Mouse (Mus musculus) forebrain, embryonic 10.5 days (tissue): ENCODE data around the gene C1qtnf6. TPM values are rescaled to one million over a fixed set of nuclear protein-coding genes. Genes with fewer than 3 reads are reported as not detected.

ENCODE experiments used
- DNase-seq: peaks from one replicate; pipeline ENCODE4 v3.0.0-alpha.2; 2017; ENCODE audit warnings: low spot score; ENCODE audit errors: extremely low spot score
- H3K27ac ChIP-seq: fragments of 300-500 bp; sonication (generic); 2 replicates; pipeline ENCODE4 v1.5.1; 2016; ENCODE audit warnings: mild to moderate bottlenecking
- H3K27me3 ChIP-seq: fragments of 300-500 bp; sonication (generic); 2 replicates; pipeline ENCODE4 v1.6.1; 2016; ENCODE audit warnings: mild to moderate bottlenecking; ENCODE audit not compliant: poor library complexity, severe bottlenecking
- H3K36me3 ChIP-seq: fragments of 300-500 bp; sonication (generic); replicated peaks from 2 replicates; pipeline ENCODE4 v1.6.1; 2016; ENCODE audit warnings: mild to moderate bottlenecking, moderate library complexity
- H3K4me1 ChIP-seq: fragments of 300-500 bp; sonication (generic); 2 replicates; pipeline ENCODE4 v1.6.1; 2016
- H3K4me3 ChIP-seq: fragments of 300-500 bp; sonication (generic); 2 replicates; pipeline ENCODE4 v1.5.1; 2016; ENCODE audit warnings: mild to moderate bottlenecking, moderate library complexity
- H3K9me3 ChIP-seq: fragments of 300-500 bp; sonication (generic); 2 replicates; pipeline ENCODE4 v1.6.1; 2016; ENCODE audit warnings: mild to moderate bottlenecking, moderate library complexity
- WGBS: fragments of 180-500 bp; shearing (Covaris S2); methylation state at CpG from one replicate; pipeline ENCODE4 v1.1.7; 2016; 5-methylcytosine and 5-hydroxymethylcytosine counted together
- polyA plus RNA-seq: library from polyadenylated mRNA; unstranded; fragments of >200 nt; fragmentation: Nextera tagmentation; extraction: Ambion mirVana; gene quantifications from 2 replicates; pipeline ENCODE4 v1.2.1, GENCODE M21; 2016

C1qtnf6 gene
- polyA plus RNA-seq, 1 experiment from 2014 or later = 8.4 TPM

DNA sequence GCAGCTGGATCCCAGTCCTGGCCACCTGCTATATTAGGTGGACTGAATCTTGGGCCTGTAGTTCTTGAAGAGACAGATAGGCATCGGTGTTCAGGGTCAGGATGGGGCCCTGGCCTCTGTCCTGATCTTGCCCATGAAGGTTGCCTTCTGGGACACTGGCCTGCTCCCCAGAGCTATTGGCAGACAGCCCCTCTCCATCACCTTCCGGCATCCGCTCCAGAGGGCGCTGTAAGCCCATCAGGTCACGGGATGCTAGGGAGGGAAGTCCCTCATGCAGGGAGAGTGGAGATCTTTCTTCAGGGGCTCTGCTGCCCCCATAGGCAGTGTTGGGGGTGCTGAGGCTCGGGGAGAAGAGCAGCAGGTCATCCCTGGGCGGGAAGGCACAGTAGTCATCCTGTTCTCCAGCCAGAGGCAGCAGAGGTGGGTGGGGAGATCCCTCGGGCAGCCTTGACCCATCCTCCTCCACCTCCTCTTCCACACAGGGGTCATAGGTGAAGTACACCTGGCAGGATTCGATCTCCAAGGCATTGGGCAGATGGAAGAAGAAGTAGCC, 49.7 kb downstream of the C1qtnf6 start:
- H3K27ac ChIP-seq = no peak overlapping the region; the same call in 1 of the 2 replicates
- 59% methylated on average over 9 of the region's 9 CpGs for WGBS
- H3K4me3 ChIP-seq = no peak overlapping the region
- no peaks in the 10 kb centered on the region for H3K9me3 ChIP-seq
- H3K4me1 ChIP-seq = 0 out of 2 replicates have a peak, but pooled peaks cover 3% of the 10 kb centered on the region
- no peak for DNase-seq
- H3K27me3 ChIP-seq = no peaks in the 10 kb centered on the region
- no peaks in the 10 kb centered on the region for H3K36me3 ChIP-seq

DNA sequence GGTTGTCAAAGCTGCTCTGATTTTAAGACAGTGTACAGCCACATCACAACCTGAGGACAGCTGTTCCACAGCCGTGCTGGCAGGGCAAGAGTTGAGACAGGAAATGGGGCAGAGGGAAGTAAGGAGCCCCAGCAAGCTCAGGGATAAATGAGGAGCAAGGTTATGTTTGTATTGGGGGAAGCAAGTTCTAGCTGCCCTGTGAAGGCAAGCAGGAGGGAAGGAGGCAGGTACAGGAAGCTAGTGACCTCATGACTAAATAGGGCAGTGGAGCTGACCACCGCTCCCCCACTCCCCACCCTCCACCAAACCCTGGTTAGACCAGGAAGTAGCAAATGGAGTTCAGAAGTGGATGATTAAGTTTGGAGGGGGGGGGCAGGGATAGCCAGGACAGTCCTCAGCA, 50.2 kb downstream of the C1qtnf6 start:
- Histone ChIP-seq H3K9me3 (no peaks in the 10 kb centered on the region), H3K4me1 (0 out of 2 replicates have a peak, but pooled peaks cover 3% of the 10 kb centered on the region), H3K4me3 (no peak overlapping the region), H3K27me3 (no peaks in the 10 kb centered on the region), H3K27ac (no peak overlapping the region; the same call in 1 of the 2 replicates), H3K36me3 (no peaks in the 10 kb centered on the region)
- WGBS = 85% methylated on average over 2 of the region's 2 CpGs
- DNase-seq = no peak

DNA sequence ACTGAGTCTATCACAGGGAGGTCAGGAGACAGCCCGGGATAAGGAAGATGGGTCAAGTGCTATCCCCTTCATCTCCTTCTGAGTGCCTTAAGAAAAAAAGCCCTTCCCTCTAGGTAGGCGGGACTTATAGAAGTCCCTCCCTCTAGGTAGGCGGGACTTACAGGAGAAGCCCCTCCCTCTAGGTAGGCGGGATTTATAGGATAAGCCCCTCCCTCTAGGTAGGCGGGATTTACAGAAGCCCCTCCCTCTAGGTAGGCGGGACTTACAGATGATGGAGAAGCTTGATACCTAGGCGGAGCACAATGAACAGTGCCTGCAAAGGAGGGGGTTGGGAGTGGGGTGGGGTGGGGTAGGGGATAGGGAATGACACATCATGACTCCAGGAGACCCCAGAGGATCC, 51.1 kb downstream of the C1qtnf6 start:
- Histone ChIP-seq H3K9me3 (no peaks in the 10 kb centered on the region), H3K27ac (no peak overlapping the region), H3K4me1 (0 out of 2 replicates have a peak, but pooled peaks cover 3% of the 10 kb centered on the region), H3K36me3 (no peaks in the 10 kb centered on the region), H3K27me3 (no peaks in the 10 kb centered on the region), H3K4me3 (no peak overlapping the region)
- DNase-seq = no peak
- 73% methylated on average over 7 of the region's 7 CpGs for WGBS

DNA sequence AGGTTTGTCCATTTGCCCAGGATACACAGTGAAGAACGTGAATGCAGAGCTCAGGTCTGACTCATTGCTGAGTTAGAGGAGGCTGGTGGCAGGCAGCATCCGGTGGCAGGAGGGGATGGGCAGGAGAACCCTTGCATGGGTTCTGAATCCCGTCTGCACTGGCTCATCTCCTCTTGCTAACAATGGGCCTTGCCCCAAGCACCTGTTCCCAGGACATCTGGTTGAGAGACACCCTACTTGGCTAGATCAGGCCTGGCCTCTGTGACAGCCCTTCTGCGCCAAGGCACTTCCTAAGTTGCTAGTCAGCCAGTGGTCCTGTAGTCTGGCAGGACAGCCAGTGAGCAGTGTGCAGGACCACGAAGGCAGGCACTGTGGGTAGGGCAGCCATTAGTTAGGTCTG, 51.7 kb downstream of the C1qtnf6 start:
- 87% methylated on average over 5 of the region's 5 CpGs for WGBS
- Histone ChIP-seq H3K4me3 (no peak overlapping the region), H3K27ac (no peak overlapping the region), H3K9me3 (no peaks in the 10 kb centered on the region), H3K36me3 (no peaks in the 10 kb centered on the region), H3K4me1 (0 out of 2 replicates have a peak, but pooled peaks cover 3% of the 10 kb centered on the region), H3K27me3 (no peaks in the 10 kb centered on the region)
- no peak for DNase-seq

DNA sequence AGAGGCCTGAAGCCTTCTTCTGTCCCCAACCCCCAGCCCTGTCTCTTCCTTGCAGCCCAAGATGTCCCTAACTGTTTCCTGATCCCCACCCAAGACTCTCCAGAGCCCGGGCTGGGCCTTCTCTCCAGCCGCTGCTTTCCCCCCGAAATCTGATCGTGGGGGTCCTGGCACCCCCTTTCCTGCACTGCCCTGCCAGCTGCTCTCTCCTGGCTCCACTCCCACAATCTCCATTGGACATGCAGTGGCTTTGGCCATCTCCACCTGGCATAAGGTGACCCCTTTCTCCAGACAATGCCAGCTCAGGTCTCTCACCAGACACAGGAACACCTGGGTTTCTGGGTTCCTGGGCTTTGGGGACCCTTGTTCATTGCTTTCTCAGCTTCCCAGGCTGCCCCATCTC, 53.1 kb downstream of the C1qtnf6 start:
- no peaks in the 10 kb centered on the region for H3K36me3 ChIP-seq
- H3K27me3 ChIP-seq = no peaks in the 10 kb centered on the region
- 86% methylated on average over 4 of the region's 4 CpGs for WGBS
- H3K4me1 ChIP-seq = 0 out of 2 replicates have a peak, but pooled peaks cover 3% of the 10 kb centered on the region
- H3K4me3 ChIP-seq = no peak overlapping the region
- DNase-seq = no peak
- no peak overlapping the region for H3K27ac ChIP-seq
- H3K9me3 ChIP-seq = no peaks in the 10 kb centered on the region

DNA sequence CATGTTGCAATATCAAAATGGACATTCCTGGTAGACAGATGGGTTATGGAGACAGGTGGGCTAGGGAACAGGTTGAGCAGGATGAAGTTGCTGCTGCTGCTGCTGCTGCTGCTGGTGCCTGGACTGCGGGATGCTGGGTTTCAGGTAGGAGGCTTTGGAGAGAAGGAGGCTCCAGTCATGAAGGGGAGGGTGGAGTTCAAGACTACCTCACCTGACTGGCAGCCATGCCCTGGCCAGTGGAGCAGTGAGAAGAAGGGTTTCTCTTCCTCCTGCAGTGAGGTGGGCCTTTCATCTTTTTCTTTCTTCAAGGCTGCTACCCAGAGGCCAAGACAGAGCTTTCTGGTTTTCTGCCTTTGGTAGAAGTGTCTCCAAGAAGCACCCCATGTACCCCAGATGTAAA, 54.3 kb downstream of the C1qtnf6 start:
- no peak overlapping the region for H3K27ac ChIP-seq
- H3K4me3 ChIP-seq = no peak overlapping the region
- no peaks in the 10 kb centered on the region for H3K27me3 ChIP-seq
- 91% methylated on average over 1 of the region's 1 CpGs for WGBS
- no peaks in the 10 kb centered on the region for H3K36me3 ChIP-seq
- H3K4me1 ChIP-seq = peaks cover 4% of the 10 kb centered on the region; the same call in 1 of the 2 replicates
- no peaks in the 10 kb centered on the region for H3K9me3 ChIP-seq
- DNase-seq = no peak

DNA sequence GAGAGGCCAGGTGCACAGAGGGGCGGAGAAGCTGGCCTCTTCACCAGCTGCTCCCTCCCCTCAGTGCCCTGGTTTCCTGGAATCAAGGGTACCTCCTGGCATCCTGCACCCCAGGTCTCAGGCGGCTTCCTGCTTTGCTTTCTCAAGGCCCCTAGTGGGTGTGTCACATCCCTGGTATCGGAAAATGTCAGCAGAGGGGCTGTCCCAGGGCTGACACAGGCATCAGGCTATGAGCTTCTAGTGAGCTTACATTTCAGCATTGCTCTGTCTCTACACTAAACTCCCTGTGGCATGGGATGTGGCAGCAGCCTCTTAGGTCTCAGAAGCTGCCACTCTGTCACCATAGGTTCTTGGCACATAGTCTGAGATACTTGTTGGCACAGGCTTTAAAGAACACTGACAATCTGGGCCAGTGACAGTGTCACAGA, 55.6 kb downstream of the C1qtnf6 start:
- Histone ChIP-seq H3K4me1 (peaks cover 6% of the 10 kb centered on the region; the same call in 1 of the 2 replicates), H3K36me3 (no peaks in the 10 kb centered on the region), H3K27me3 (no peaks in the 10 kb centered on the region), H3K9me3 (no peaks in the 10 kb centered on the region), H3K4me3 (no peak overlapping the region), H3K27ac (no peak overlapping the region)
- DNase-seq = no peak
- WGBS = 65% methylated on average over 3 of the region's 3 CpGs

DNA sequence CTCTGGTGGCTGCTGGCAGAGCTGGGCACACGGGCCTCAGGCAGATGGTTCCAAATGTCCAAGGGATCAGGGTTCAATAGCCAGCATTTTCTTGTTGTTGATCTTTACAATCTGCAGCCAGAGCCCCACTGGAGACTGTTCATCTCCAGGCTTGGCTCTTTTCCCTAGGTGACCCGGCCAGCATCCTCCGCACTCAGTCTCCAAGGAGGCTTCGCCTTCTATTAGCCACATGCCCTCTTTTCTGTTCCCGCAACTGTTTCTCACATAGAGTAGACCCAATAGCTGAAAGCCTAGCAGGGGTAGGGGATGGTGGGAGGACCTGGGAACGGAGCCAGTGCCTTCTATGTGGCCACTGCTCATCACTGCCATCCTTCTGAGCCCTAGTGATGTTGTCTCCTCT, 57.8 kb downstream of the C1qtnf6 start:
- H3K4me3 ChIP-seq = no peak overlapping the region
- H3K27me3 ChIP-seq = no peaks in the 10 kb centered on the region
- H3K9me3 ChIP-seq = no peaks in the 10 kb centered on the region
- no peak overlapping the region for H3K27ac ChIP-seq
- no peak for DNase-seq
- no peaks in the 10 kb centered on the region for H3K36me3 ChIP-seq
- 93% methylated on average over 6 of the region's 6 CpGs for WGBS
- peaks cover 8% of the 10 kb centered on the region; the same call in 1 of the 2 replicates for H3K4me1 ChIP-seq

Other genes with a start within 250 kb of the C1qtnf6 start
- 0.42 and 0.43 TPM in 2 replicates for gene Csf2rb2, start 225.7 kb downstream of the C1qtnf6 start, polyA plus RNA-seq
- gene Csf2rb, start 205.7 kb downstream of the C1qtnf6 start, polyA plus RNA-seq = 3.3 and 3.9 TPM in 2 replicates
- gene Tex33, start 135.5 kb downstream of the C1qtnf6 start, polyA plus RNA-seq = not detected in 2 replicates
- 11.8 and 11.9 TPM in 2 replicates for gene Tst, start 125.5 kb downstream of the C1qtnf6 start, polyA plus RNA-seq
- gene Mpst, start 125.0 kb downstream of the C1qtnf6 start, polyA plus RNA-seq = 0.90 and 2.0 TPM in 2 replicates
- 56.8 and 57.1 TPM in 2 replicates for gene Kctd17, start 102.9 kb downstream of the C1qtnf6 start, polyA plus RNA-seq
- gene Tmprss6, start 62.8 kb downstream of the C1qtnf6 start, polyA plus RNA-seq = 0.30 and 0.39 TPM in 2 replicates
- not detected in 2 replicates for gene Il2rb, start 36.1 kb downstream of the C1qtnf6 start, polyA plus RNA-seq
- gene Sstr3, start 13.3 kb upstream of the C1qtnf6 start, polyA plus RNA-seq = 0.09 TPM in 1 of 2 replicates, not detected in the other
- 3.1 and 6.1 TPM in 2 replicates for gene Rac2, start 41.4 kb upstream of the C1qtnf6 start, polyA plus RNA-seq
- gene Cyth4, start 65.6 kb upstream of the C1qtnf6 start, polyA plus RNA-seq = 4.5 TPM in 2 replicates
- gene Elfn2, start 187.4 kb upstream of the C1qtnf6 start, polyA plus RNA-seq = 0.05 and 0.15 TPM in 2 replicates
- 71.1 and 83.6 TPM in 2 replicates for gene Mfng, start 242.1 kb upstream of the C1qtnf6 start, polyA plus RNA-seq